In the genomic region with DNA sequence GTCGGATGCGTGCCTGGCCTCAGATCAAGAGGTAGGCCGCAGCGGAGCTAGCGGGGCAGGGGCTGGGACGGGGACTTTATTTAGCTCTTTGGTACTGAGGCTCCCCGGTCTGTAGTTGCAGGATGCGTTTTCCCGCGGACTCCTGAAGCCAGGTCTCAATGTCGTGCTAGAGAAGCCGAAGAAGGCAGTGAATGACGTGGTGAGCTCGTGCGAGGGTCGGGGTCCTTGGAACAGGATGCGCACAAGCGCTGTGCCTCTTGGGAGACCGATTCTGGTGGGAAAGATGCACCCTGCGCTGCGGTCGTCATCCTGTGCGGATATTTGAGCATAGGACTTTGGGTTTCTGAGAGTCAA, we compare ENCODE assay signal across 8 mouse cellular contexts. TPM values are rescaled to one million over a fixed set of nuclear protein-coding genes. Genes with fewer than 3 reads are reported as not detected.
DNase-seq lines count a peak whose midpoint lies in the region; ATAC-seq and TF ChIP-seq lines count a peak whose summit lies in the region.

No protein-coding gene starts in this region.

- peak; percentile 42 for ATAC-seq in liver, embryonic 12.5 days

- H3K79me2 ChIP-seq in C2C12 (ENCODE audit: control insufficient read depth, insufficient read depth), result peaks cover 37% of the 10 kb centered on the region

- peaks cover 15% of the 10 kb centered on the region; the same call in 1 of the 2 replicates for H3K9me3 ChIP-seq in forebrain, embryonic 10.5 days
- 0 out of 2 replicates have a peak, but pooled peaks cover 6% of the 10 kb centered on the region for H3K9me3 ChIP-seq in liver, embryonic 12.5 days (replicated peaks)

- DNase-seq in gastrocnemius, adult 2 months, result no peak
- DNase-seq in gastrocnemius, postnatal 36 days, result no peak
- DNase-seq in forebrain, embryonic 10.5 days (ENCODE audit: extremely low spot score, low spot score), result no peak
- DNase-seq in adrenal gland, postnatal 10 days, result no peak
- no peak for DNase-seq in cerebellum, postnatal 4 days (ENCODE audit: low spot score in 2 of 2)
- DNase-seq in right cerebral cortex, postnatal 36 days (ENCODE audit: low spot score in 2 of 2), result no peak

- WGBS in forebrain, embryonic 10.5 days, result under 1% methylated on average over 23 of the region's 23 CpGs
- WGBS in liver, embryonic 12.5 days (ENCODE audit: insufficient replicate concordance), result under 1% methylated on average over 23 of the region's 23 CpGs

- H3ac ChIP-seq in C2C12 (ENCODE audit: control insufficient read depth, insufficient read length, low read depth), result peak overlapping the region; percentile 97

- peaks cover 22% of the 10 kb centered on the region for H3K79me3 ChIP-seq in C2C12 (ENCODE audit: low read depth)

- H3K27ac ChIP-seq in gastrocnemius, adult 2 months, result peak overlapping the region; percentile 89
- H3K27ac ChIP-seq in forebrain, embryonic 10.5 days, result peak overlapping the region; percentile 85
- peak overlapping the region; percentile 64 for H3K27ac ChIP-seq in liver, embryonic 12.5 days

- peaks cover 23% of the 10 kb centered on the region for H3K36me3 ChIP-seq in C2C12 (ENCODE audit: control insufficient read depth, insufficient read depth)
- H3K36me3 ChIP-seq in forebrain, embryonic 10.5 days (replicated peaks), result peaks cover 35% of the 10 kb centered on the region
- peaks cover 34% of the 10 kb centered on the region for H3K36me3 ChIP-seq in liver, embryonic 12.5 days

- peaks cover 12% of the 10 kb centered on the region for H3K4me1 ChIP-seq in forebrain, embryonic 10.5 days
- H3K4me1 ChIP-seq in liver, embryonic 12.5 days, result peaks cover 18% of the 10 kb centered on the region

- no peak for TF ChIP-seq CTCF in gastrocnemius, adult 2 months (IDR thresholded peaks at IDR 0.05)
- TF ChIP-seq CTCF in C2C12 (IDR thresholded peaks at IDR 0.05; ENCODE audit: control insufficient read depth, insufficient read depth, insufficient read length), result no peak

- H3K27me3 ChIP-seq in C2C12 (ENCODE audit: control insufficient read depth, insufficient read depth, insufficient read length), result no peaks in the 10 kb centered on the region
- no peaks in the 10 kb centered on the region for H3K27me3 ChIP-seq in forebrain, embryonic 10.5 days (ENCODE audit: poor library complexity, severe bottlenecking)
- H3K27me3 ChIP-seq in liver, embryonic 12.5 days (replicated peaks), result no peaks in the 10 kb centered on the region

- peak overlapping the region; percentile 77 for H3K4me3 ChIP-seq in gastrocnemius, adult 2 months
- peak overlapping the region; percentile 75 for H3K4me3 ChIP-seq in C2C12 (ENCODE audit: insufficient read depth, poor library complexity, severe bottlenecking)
- peak overlapping the region; percentile 88 for H3K4me3 ChIP-seq in forebrain, embryonic 10.5 days
- peak overlapping the region; percentile 90 for H3K4me3 ChIP-seq in liver, embryonic 12.5 days

- H3K4me2 ChIP-seq in liver, embryonic 12.5 days, result peak overlapping the region; percentile 89

- intact Hi-C loops in gastrocnemius, adult 2 months (cut with DNase I), result no loop called here
- intact Hi-C loops in gastrocnemius, postnatal 36 days (cut with DNase I), result no loop called here

- peak overlapping the region; percentile 77 for H3K9ac ChIP-seq in liver, embryonic 12.5 days

TF ChIP-seq in C2C12, 6 proteins besides CTCF, POLR2A, EP300 and RAD21:
- TF ChIP-seq CEBPB (IDR thresholded peaks at IDR 0.05; ENCODE audit: low read depth), result no peak
- no peak for TF ChIP-seq USF1 (IDR thresholded peaks at IDR 0.05; ENCODE audit: low read depth)
- TF ChIP-seq MAX (IDR thresholded peaks at IDR 0.05), result no peak
- no peak for TF ChIP-seq FOSL1 (IDR thresholded peaks at IDR 0.05; ENCODE audit: insufficient read depth, low read length, poor library complexity, severe bottlenecking)
- no peak for TF ChIP-seq MYOD1 (IDR thresholded peaks at IDR 0.05; ENCODE audit: control insufficient read depth, insufficient read length, low read depth)
- TF ChIP-seq MYOG (IDR thresholded peaks at IDR 0.05; ENCODE audit: control insufficient read depth, extremely low read depth, insufficient read length), result no peak

RNA-seq across cellular contexts. Expression of a gene that starts 0.3 kb away (rescaled TPM):
- 10 to 100 TPM; 24.9 to 26.7 TPM for total RNA-seq in gastrocnemius, adult 2 months (2021)
- 10 to 100 TPM; 21.7 to 28.9 TPM for total RNA-seq in gastrocnemius, postnatal 36 days (2021)
- 106 TPM for polyA plus RNA-seq in C2C12 (2012; fragmentation: generic; extraction: Trizol)
- 210 and 221 TPM in 2 replicates for polyA plus RNA-seq in forebrain, embryonic 10.5 days (2016; fragmentation: Nextera tagmentation; extraction: Ambion mirVana)
- polyA plus RNA-seq in liver, embryonic 12.5 days (2016; fragmentation: Nextera tagmentation; extraction: Ambion mirVana), result 160 and 164 TPM in 2 replicates
- total RNA-seq in adrenal gland, postnatal 10 days (2021), result 10 to 100 TPM; 70.6 to 71.1 TPM

RNA-seq across cellular contexts. Expression of a gene that starts 0.4 kb away (rescaled TPM):
- not detected for total RNA-seq in gastrocnemius, adult 2 months (2021)
- total RNA-seq in gastrocnemius, postnatal 36 days (2021), result not detected
- polyA plus RNA-seq in C2C12 (2012; fragmentation: generic; extraction: Trizol), result not detected
- 0.73 and 0.94 TPM in 2 replicates for polyA plus RNA-seq in forebrain, embryonic 10.5 days (2016; fragmentation: Nextera tagmentation; extraction: Ambion mirVana)
- 1.3 and 1.5 TPM in 2 replicates for polyA plus RNA-seq in liver, embryonic 12.5 days (2016; fragmentation: Nextera tagmentation; extraction: Ambion mirVana)
- not detected for total RNA-seq in adrenal gland, postnatal 10 days (2021)

RNA-seq across cellular contexts. Expression of a gene that starts 37.8 kb away (rescaled TPM):
- not detected for total RNA-seq in gastrocnemius, adult 2 months (2021)
- not detected for total RNA-seq in gastrocnemius, postnatal 36 days (2021)
- not detected for polyA plus RNA-seq in C2C12 (2012; fragmentation: generic; extraction: Trizol)
- polyA plus RNA-seq in forebrain, embryonic 10.5 days (2016; fragmentation: Nextera tagmentation; extraction: Ambion mirVana), result not detected in 2 replicates
- polyA plus RNA-seq in liver, embryonic 12.5 days (2016; fragmentation: Nextera tagmentation; extraction: Ambion mirVana), result not detected in 2 replicates
- not detected for total RNA-seq in adrenal gland, postnatal 10 days (2021)
